Mouse (Mus musculus) liver, adult 2 months (tissue): Measurements from ENCODE around the gene Lrrc49. TPM values are rescaled to one million over a fixed set of nuclear protein-coding genes. Genes with fewer than 3 reads are reported as not detected.

Source experiments
- DNase-seq: peaks from one replicate; pipeline ENCODE4 v3.0.0-alpha.2; 2011; ENCODE audit warnings: low read depth, low spot score; ENCODE audit errors: extremely low read depth
- H3K27ac ChIP-seq: fragments of 200-500 bp; replicated peaks from 2 replicates; pipeline ENCODE4 v1.5.1; 2012; ENCODE audit warnings: low read depth, mild to moderate bottlenecking, control low read depth, inconsistent platforms, low read length; ENCODE audit not compliant: insufficient read depth
- H3K27me3 ChIP-seq: fragments of 200-500 bp; 2 replicates; pipeline ENCODE4 v1.6.1; 2012; ENCODE audit warnings: mild to moderate bottlenecking, moderate library complexity, low read length, inconsistent platforms; ENCODE audit not compliant: control insufficient read depth, insufficient read depth
- H3K36me3 ChIP-seq: fragments of 200-500 bp; 2 replicates; pipeline ENCODE4 v1.6.1; 2012; ENCODE audit warnings: low read length, inconsistent platforms; ENCODE audit not compliant: control insufficient read depth, insufficient read depth
- H3K4me1 ChIP-seq: fragments of 200-500 bp; 2 replicates; pipeline ENCODE4 v1.6.1; 2011; ENCODE audit warnings: low read length; ENCODE audit not compliant: control insufficient read depth, insufficient read depth
- H3K4me3 ChIP-seq: fragments of 200-500 bp; 2 replicates; pipeline ENCODE4 v1.5.1; 2011; ENCODE audit warnings: low read depth, mild to moderate bottlenecking, control low read depth, low read length, moderate library complexity; ENCODE audit not compliant: insufficient read depth
- H3K79me2 ChIP-seq: fragments of 200-500 bp; 2 replicates; pipeline ENCODE4 v1.6.1; 2012; ENCODE audit warnings: inconsistent platforms, mild to moderate bottlenecking, low read length, moderate library complexity; ENCODE audit not compliant: control insufficient read depth, insufficient read depth
- H3K9ac ChIP-seq: fragments of 200-500 bp; 2 replicates; pipeline ENCODE4 v1.6.1; 2012; ENCODE audit warnings: low read depth, mild to moderate bottlenecking, control low read depth, inconsistent platforms, low read length
- CTCF ChIP-seq: fragments of 200-500 bp; IDR thresholded peaks from 2 replicates; pipeline ENCODE4 v1.5.1; 2011; ENCODE audit warnings: low read depth, low read length, control low read depth
- POLR2A ChIP-seq: fragments of 200-500 bp; IDR thresholded peaks from 2 replicates; pipeline ENCODE4 v1.6.1; 2011; ENCODE audit warnings: low read length, control low read depth; ENCODE audit not compliant: insufficient read depth; ENCODE audit errors: extremely low read depth
- WGBS: fragments of 180-500 bp; shearing (Covaris S2); methylation state at CpG from one replicate; pipeline ENCODE4 v1.1.7; 2018; 5-methylcytosine and 5-hydroxymethylcytosine counted together
- polyA plus RNA-seq: library from polyadenylated mRNA; depleted of rRNA; stranded (reverse); fragments of >200 nt; gene quantifications from 2 replicates; pipeline ENCODE4 v1.2.3, GENCODE M21; 2012
- total RNA-seq: library from RNA; depleted of rRNA; stranded (reverse); fragments of >200 nt; gene quantifications from 2 replicates; pipeline ENCODE4 v1.2.3, GENCODE M21; 2014

The Lrrc49 gene
- total and polyA plus RNA-seq, 2 experiments: 0.17 to 0.28 TPM

GRCm38 (mm10) chr9:60715271-60715670 lies 27.3 kb upstream of the Lrrc49 start:
- Histone ChIP-seq H3K79me2 (no peaks in the 10 kb centered on the region), H3K27ac (no peak overlapping the region), H3K4me1 (no peaks in the 10 kb centered on the region), H3K9ac (no peak overlapping the region), H3K4me3 (no peak overlapping the region), H3K27me3 (peaks cover 6% of the 10 kb centered on the region), H3K36me3 (no peaks in the 10 kb centered on the region)
- TF ChIP-seq POLR2A (no peak), CTCF (no peak)
- DNase-seq: no peak
- 84% methylated on average over 4 of the region's 4 CpGs for WGBS

- no peak for DNase-seq
- H3K4me3 ChIP-seq: no peak overlapping the region
- TF ChIP-seq POLR2A (no peak), CTCF (no peak)
- peaks cover 6% of the 10 kb centered on the region for H3K27me3 ChIP-seq
- H3K36me3 ChIP-seq: no peaks in the 10 kb centered on the region
- 80% methylated on average over 6 of the region's 6 CpGs for WGBS
- H3K27ac ChIP-seq: no peak overlapping the region
- H3K9ac ChIP-seq: no peak overlapping the region
- H3K79me2 ChIP-seq: no peaks in the 10 kb centered on the region
- H3K4me1 ChIP-seq: no peaks in the 10 kb centered on the region
Observed at GRCm38 (mm10) chr9:60714191-60714590, 26.2 kb upstream of the Lrrc49 start.

- H3K4me1 ChIP-seq: no peaks in the 10 kb centered on the region
- no peak for TF ChIP-seq POLR2A
- TF ChIP-seq CTCF: no peak
- H3K27me3 ChIP-seq: peaks cover 6% of the 10 kb centered on the region
- H3K9ac ChIP-seq: no peak overlapping the region
- DNase-seq: no peak
- no peak overlapping the region for H3K4me3 ChIP-seq
- 61% methylated on average over 4 of the region's 4 CpGs for WGBS
- no peak overlapping the region for H3K27ac ChIP-seq
- H3K79me2 ChIP-seq: no peaks in the 10 kb centered on the region
- no peaks in the 10 kb centered on the region for H3K36me3 ChIP-seq
Observed at GRCm38 (mm10) chr9:60713616-60714015, 25.7 kb upstream of the Lrrc49 start.

GRCm38 (mm10) chr9:60712771-60713541 lies 25.0 kb upstream of the Lrrc49 start, which contains the start of gene Larp6:
Gene Larp6 (plus strand): TSS chr9:60712989.
- H3K9ac ChIP-seq: peak within 1 kb of the TSS; percentile 45; the same call in 1 of the 2 replicates
- H3K27me3 ChIP-seq: peaks cover 6% of the 10 kb centered on the region
- no peaks in the 10 kb centered on the region for H3K79me2 ChIP-seq
- H3K27ac ChIP-seq: no peak within 1 kb of the TSS
- TF ChIP-seq POLR2A (no peak), CTCF (no peak)
- 6% methylated on average over 66 of the region's 66 CpGs for WGBS
- DNase-seq: no peak
- peak within 1 kb of the TSS; percentile 51; the same call in 1 of the 2 replicates for H3K4me3 ChIP-seq
- no peaks in the 10 kb centered on the region for H3K36me3 ChIP-seq
- no peaks in the 10 kb centered on the region for H3K4me1 ChIP-seq

GRCm38 (mm10) chr9:60712011-60712410 lies 24.1 kb upstream of the Lrrc49 start:
- Histone ChIP-seq H3K79me2 (no peaks in the 10 kb centered on the region), H3K27me3 (peaks cover 6% of the 10 kb centered on the region), H3K9ac (no peak overlapping the region), H3K36me3 (no peaks in the 10 kb centered on the region), H3K4me1 (no peaks in the 10 kb centered on the region), H3K27ac (no peak overlapping the region), H3K4me3 (no peak overlapping the region)
- no peak for DNase-seq
- WGBS: 87% methylated on average over 5 of the region's 5 CpGs
- TF ChIP-seq POLR2A (no peak), CTCF (no peak)

GRCm38 (mm10) chr9:60709721-60710120 lies 21.8 kb upstream of the Lrrc49 start:
- Histone ChIP-seq H3K27me3 (peaks cover 6% of the 10 kb centered on the region), H3K4me1 (no peaks in the 10 kb centered on the region), H3K27ac (no peak overlapping the region), H3K79me2 (no peaks in the 10 kb centered on the region), H3K9ac (no peak overlapping the region), H3K4me3 (no peak overlapping the region), H3K36me3 (no peaks in the 10 kb centered on the region)
- WGBS: 51% methylated on average over 6 of the region's 6 CpGs
- DNase-seq: no peak
- TF ChIP-seq CTCF (no peak), POLR2A (no peak)
